Mouse (Mus musculus) lung, embryonic 14.5 days (tissue): ENCODE measurements around the gene St3gal2. TPM values are rescaled to one million over a fixed set of nuclear protein-coding genes. Genes with fewer than 3 reads are reported as not detected.

Source experiments
- ATAC-seq: fragments of 200-750 bp; cut with Nextera tagmentation; 2 replicates; pipeline ENCODE4 v1.8.0; 2017; ENCODE audit warnings: mild to moderate bottlenecking, moderate TSS enrichment, moderate library complexity; ENCODE audit not compliant: insufficient read depth
- DNase-seq: peaks from one replicate; pipeline ENCODE4 v3.0.0-alpha.2; 2015
- H3K27ac ChIP-seq: fragments of 300-500 bp; sonication (generic); 2 replicates; pipeline ENCODE4 v1.5.1; 2014; ENCODE audit warnings: low read depth, mild to moderate bottlenecking, moderate library complexity
- H3K27me3 ChIP-seq: fragments of 300-500 bp; sonication (generic); 2 replicates; pipeline ENCODE4 v1.6.1; 2014; ENCODE audit warnings: low read length, control low read depth; ENCODE audit not compliant: insufficient read depth
- H3K36me3 ChIP-seq: fragments of 300-500 bp; sonication (generic); 2 replicates; pipeline ENCODE4 v1.6.1; 2014; ENCODE audit warnings: control low read depth; ENCODE audit not compliant: insufficient read depth
- H3K4me1 ChIP-seq: fragments of 300-500 bp; sonication (generic); 2 replicates; pipeline ENCODE4 v1.6.1; 2014; ENCODE audit warnings: antibody characterized with exemption, control low read depth; ENCODE audit not compliant: insufficient read depth
- H3K4me2 ChIP-seq: fragments of 300-500 bp; sonication (generic); 2 replicates; pipeline ENCODE4 v1.6.1; 2014; ENCODE audit warnings: mild to moderate bottlenecking
- H3K4me3 ChIP-seq: fragments of 300-500 bp; sonication (generic); 2 replicates; pipeline ENCODE4 v1.5.1; 2014; ENCODE audit warnings: low read depth, low read length
- H3K9ac ChIP-seq: fragments of 300-500 bp; sonication (generic); 2 replicates; pipeline ENCODE4 v1.6.1; 2014
- H3K9me3 ChIP-seq: fragments of 300-500 bp; sonication (generic); 2 replicates; pipeline ENCODE4 v1.6.1; 2016; ENCODE audit warnings: low read depth, low read length, control low read depth
- CTCF ChIP-seq: IDR thresholded peaks from 2 replicates; pipeline ENCODE4 v1.5.1; 2016; ENCODE audit warnings: antibody characterized with exemption, low read depth
- WGBS: fragments of 180-500 bp; shearing (Covaris S2); extraction: QIAGEN DNeasy Blood & Tissue Kit; methylation state at CpG from one replicate; pipeline ENCODE4 v1.1.7; 2014; 5-methylcytosine and 5-hydroxymethylcytosine counted together
- polyA plus RNA-seq: library from polyadenylated mRNA; unstranded; fragments of >200 nt; fragmentation: Nextera tagmentation; extraction: Ambion mirVana; gene quantifications from 2 replicates; pipeline ENCODE4 v1.2.1, GENCODE M21; 2014

St3gal2 gene
- polyA plus RNA-seq, 1 experiment from 2014 or later = 13.0 TPM

DNA sequence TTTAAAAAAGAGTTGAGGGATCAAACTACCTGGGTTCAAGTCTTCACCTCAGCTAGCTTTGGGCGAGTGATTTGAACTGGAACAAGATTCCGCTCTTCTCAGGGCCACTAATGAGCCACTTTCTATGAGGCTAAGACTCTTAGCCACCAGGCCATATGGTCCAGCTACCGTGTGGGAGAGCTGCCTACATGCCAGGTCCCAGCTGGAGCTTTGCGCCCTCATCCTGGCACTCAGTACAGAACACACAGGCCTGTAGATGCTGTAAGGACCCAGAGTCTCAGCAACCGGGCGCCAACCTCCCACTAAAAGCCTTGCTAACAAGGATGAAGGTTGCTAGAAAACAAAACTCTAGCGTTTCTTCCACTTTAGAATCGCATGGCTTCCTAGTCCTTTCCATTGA lies 31.3 kb upstream of the St3gal2 start:
- 87% methylated on average over 8 of the region's 8 CpGs for WGBS
- H3K9ac ChIP-seq = no peak overlapping the region
- H3K27me3 ChIP-seq = no peaks in the 10 kb centered on the region
- H3K27ac ChIP-seq = no peak overlapping the region
- H3K36me3 ChIP-seq = peaks cover 40% of the 10 kb centered on the region
- DNase-seq (no peak), ATAC-seq (no peak)
- H3K9me3 ChIP-seq = no peaks in the 10 kb centered on the region
- H3K4me3 ChIP-seq = no peak overlapping the region
- no peak overlapping the region for H3K4me2 ChIP-seq
- no peak for TF ChIP-seq CTCF
- H3K4me1 ChIP-seq = no peaks in the 10 kb centered on the region; the same call in 1 of the 2 replicates

DNA sequence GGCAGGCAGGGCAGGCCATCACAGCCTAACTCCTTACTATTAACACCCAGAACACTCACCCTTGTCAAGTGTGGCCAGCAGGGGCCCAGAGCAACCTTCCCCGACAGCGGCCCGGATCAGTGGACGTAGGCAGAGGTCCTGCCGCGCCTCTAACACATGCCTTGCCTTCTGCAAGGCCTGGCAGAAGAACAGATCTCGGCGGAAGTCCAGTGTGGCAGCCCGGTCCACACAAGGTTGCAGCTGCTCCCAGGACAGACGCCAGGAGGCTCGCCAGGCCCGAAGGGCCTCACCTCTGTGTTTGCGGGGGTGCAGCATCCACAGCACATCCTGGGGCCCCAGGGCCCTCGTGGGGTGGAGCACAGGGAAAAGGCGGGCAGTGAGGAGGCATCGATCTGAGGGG lies 30.9 kb upstream of the St3gal2 start:
- TF ChIP-seq CTCF = no peak
- WGBS = 88% methylated on average over 16 of the region's 16 CpGs
- ATAC-seq (no peak), DNase-seq (no peak)
- Histone ChIP-seq H3K9ac (no peak overlapping the region), H3K27ac (no peak overlapping the region), H3K27me3 (no peaks in the 10 kb centered on the region), H3K4me1 (no peaks in the 10 kb centered on the region; the same call in 1 of the 2 replicates), H3K4me3 (no peak overlapping the region), H3K9me3 (no peaks in the 10 kb centered on the region), H3K4me2 (no peak overlapping the region), H3K36me3 (peaks cover 35% of the 10 kb centered on the region)

DNA sequence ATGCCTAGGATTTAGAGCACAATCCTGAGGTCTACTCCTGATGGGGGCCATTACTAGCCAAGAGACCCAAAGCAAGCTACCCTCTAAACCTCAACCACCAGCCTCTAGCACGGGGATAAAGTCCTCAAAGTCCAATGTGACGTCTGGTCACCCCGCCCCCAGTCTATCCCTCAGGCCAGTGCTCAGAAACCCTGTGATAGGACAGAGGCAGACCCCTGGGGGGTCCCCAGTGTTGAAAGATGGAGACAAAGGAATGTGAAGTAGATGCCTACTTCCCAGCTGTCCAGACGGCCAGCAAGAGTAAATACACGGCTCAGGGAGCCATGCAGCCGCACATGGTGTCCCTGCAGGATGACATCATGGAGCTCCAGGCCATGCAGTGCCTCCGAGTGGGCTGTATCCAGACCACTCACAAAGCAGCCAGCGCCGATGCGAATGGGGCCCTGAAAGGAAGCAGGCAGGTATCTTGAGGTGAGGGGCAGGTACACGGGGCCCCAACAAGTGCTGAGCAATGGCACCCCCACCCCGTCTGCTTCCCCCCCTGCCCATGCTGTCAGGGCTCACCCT lies 29.7 kb upstream of the St3gal2 start:
- Histone ChIP-seq H3K9me3 (no peaks in the 10 kb centered on the region), H3K27me3 (no peaks in the 10 kb centered on the region), H3K9ac (no peak overlapping the region), H3K4me3 (no peak overlapping the region), H3K27ac (no peak overlapping the region), H3K4me1 (no peaks in the 10 kb centered on the region; the same call in 1 of the 2 replicates), H3K4me2 (no peak overlapping the region), H3K36me3 (peaks cover 32% of the 10 kb centered on the region; the same call in 1 of the 2 replicates)
- 54% methylated on average over 12 of the region's 12 CpGs for WGBS
- ATAC-seq (no peak; the same call in 1 of the 2 replicates), DNase-seq (peak; percentile 5)
- no peak for TF ChIP-seq CTCF

DNA sequence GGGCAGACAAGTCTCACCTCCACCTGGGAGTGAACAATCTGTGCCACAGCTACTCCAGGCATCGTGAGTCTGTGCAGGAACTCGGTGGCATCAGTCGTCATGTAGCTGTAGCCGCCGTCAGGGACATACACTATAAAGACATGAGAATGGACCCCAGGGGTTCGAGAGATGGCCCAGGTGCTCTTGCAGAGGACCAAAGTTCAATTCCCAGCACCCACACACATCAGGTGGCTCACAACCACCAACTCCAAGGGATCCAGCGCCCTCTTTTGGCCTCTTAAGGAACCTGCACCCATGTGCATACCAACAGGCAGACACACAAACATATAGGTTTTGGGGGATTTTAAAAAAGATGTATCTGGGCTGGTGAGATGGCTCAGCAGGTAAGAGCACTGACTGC lies 27.7 kb upstream of the St3gal2 start:
- no peaks in the 10 kb centered on the region; the same call in 1 of the 2 replicates for H3K4me1 ChIP-seq
- H3K27ac ChIP-seq = no peak overlapping the region
- no peak overlapping the region for H3K9ac ChIP-seq
- H3K27me3 ChIP-seq = no peaks in the 10 kb centered on the region
- no peak for DNase-seq
- no peak overlapping the region for H3K4me3 ChIP-seq
- H3K36me3 ChIP-seq = peaks cover 19% of the 10 kb centered on the region; the same call in 1 of the 2 replicates
- H3K4me2 ChIP-seq = no peak overlapping the region
- 84% methylated on average over 7 of the region's 7 CpGs for WGBS
- no peak for TF ChIP-seq CTCF
- no peak for ATAC-seq
- H3K9me3 ChIP-seq = no peaks in the 10 kb centered on the region

DNA sequence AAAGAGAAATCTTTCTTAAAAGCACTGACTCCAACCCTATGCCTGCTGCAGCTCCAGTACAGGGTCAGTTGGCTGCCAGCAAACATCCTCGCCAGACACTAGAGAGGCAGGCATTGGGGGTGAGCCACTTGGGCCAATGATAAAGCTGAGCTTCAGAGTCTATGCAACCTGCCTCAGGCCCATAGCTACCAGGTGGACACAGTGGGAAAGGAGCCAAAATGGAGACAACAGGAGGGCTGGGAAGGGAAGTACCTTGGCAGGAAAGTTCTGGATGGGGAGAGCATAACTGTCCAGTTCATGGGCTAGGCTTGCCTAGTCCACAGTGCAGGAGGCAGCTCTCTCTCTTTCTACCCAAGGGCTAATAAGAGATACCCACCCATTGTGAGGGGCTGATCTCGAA lies 26.8 kb upstream of the St3gal2 start:
- Histone ChIP-seq H3K9ac (no peak overlapping the region), H3K4me2 (no peak overlapping the region), H3K36me3 (0 out of 2 replicates have a peak, but pooled peaks cover 13% of the 10 kb centered on the region), H3K27me3 (no peaks in the 10 kb centered on the region), H3K27ac (no peak overlapping the region), H3K4me3 (no peak overlapping the region), H3K4me1 (no peaks in the 10 kb centered on the region; the same call in 1 of the 2 replicates), H3K9me3 (no peaks in the 10 kb centered on the region)
- ATAC-seq (no peak), DNase-seq (no peak)
- TF ChIP-seq CTCF = no peak
- WGBS = 97% methylated on average over 2 of the region's 2 CpGs

DNA sequence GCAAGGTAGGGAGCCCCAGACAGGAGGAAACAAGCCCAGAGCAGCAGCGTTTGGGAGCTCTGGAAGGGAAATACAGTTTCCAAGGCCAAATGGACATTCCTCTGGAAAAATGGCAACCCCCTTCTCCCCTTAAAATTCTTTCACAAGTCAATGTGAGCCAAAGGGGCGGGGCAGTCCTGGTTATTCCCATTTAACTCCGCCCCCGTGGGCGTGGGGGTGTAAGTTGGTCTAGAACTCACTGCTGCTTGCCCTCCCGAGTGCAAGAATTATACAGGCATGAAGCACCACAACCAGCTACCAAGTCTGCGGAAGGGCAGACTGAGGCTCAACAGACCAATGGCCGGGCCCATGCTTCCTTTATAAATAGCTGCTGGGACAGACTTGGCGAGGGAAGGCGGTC lies 24.9 kb upstream of the St3gal2 start:
- H3K9me3 ChIP-seq = no peaks in the 10 kb centered on the region
- 84% methylated on average over 10 of the region's 10 CpGs for WGBS
- H3K36me3 ChIP-seq = 0 out of 2 replicates have a peak, but pooled peaks cover 3% of the 10 kb centered on the region
- no peak overlapping the region for H3K4me3 ChIP-seq
- no peak overlapping the region for H3K4me2 ChIP-seq
- ATAC-seq (no peak), DNase-seq (no peak)
- H3K27me3 ChIP-seq = no peaks in the 10 kb centered on the region
- no peak overlapping the region for H3K27ac ChIP-seq
- no peaks in the 10 kb centered on the region; the same call in 1 of the 2 replicates for H3K4me1 ChIP-seq
- no peak for TF ChIP-seq CTCF
- H3K9ac ChIP-seq = no peak overlapping the region

DNA sequence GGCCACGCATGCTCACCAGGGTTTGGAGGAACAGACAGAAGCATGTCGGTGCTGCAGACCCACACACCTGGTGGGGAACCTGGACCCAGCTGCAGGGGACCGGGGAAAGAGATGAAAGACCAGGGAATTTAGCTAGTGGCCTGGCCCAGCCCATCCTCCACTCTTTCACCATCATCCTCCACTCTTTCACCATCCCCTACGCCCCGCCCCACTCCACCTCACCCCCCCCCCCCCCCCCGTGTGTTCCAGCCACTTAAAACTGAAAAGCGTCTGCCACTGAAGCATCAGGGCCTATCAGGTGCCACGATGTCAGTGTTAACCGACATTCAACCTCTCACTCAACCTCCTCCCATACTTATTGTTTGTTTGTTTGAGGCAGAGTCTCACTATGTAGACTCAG lies 24.5 kb upstream of the St3gal2 start:
- no peak for DNase-seq
- no peak overlapping the region for H3K27ac ChIP-seq
- no peak for TF ChIP-seq CTCF
- H3K27me3 ChIP-seq = no peaks in the 10 kb centered on the region
- no peak overlapping the region for H3K9ac ChIP-seq
- no peaks in the 10 kb centered on the region; the same call in 1 of the 2 replicates for H3K4me1 ChIP-seq
- H3K4me2 ChIP-seq = no peak overlapping the region
- no peak for ATAC-seq
- no peak overlapping the region for H3K4me3 ChIP-seq
- no peaks in the 10 kb centered on the region for H3K9me3 ChIP-seq
- WGBS = 57% methylated on average over 9 of the region's 9 CpGs
- H3K36me3 ChIP-seq = 0 out of 2 replicates have a peak, but pooled peaks cover 3% of the 10 kb centered on the region
